Mouse (Mus musculus) lung, postnatal 0 days (tissue): Measurements from ENCODE around the gene Prkcb. TPM values are rescaled to one million over a fixed set of nuclear protein-coding genes. Genes with fewer than 3 reads are reported as not detected.

Source experiments
- ATAC-seq: fragments of 200-750 bp; cut with Nextera tagmentation; 2 replicates; pipeline ENCODE4 v1.8.0; 2017; ENCODE audit warnings: moderate library complexity
- DNase-seq: peaks from one replicate; pipeline ENCODE4 v3.0.0-alpha.2; 2016; ENCODE audit warnings: low spot score
- H3K27ac ChIP-seq: fragments of 300-500 bp; sonication (generic); 2 replicates; pipeline ENCODE4 v1.5.1; 2014; ENCODE audit warnings: antibody characterized with exemption, mild to moderate bottlenecking, low read length, mixed read lengths
- H3K27me3 ChIP-seq: fragments of 300-500 bp; sonication (generic); replicated peaks from 2 replicates; pipeline ENCODE4 v1.6.1; 2014; ENCODE audit warnings: low read length, mixed read lengths; ENCODE audit not compliant: insufficient read depth
- H3K36me3 ChIP-seq: fragments of 300-500 bp; sonication (generic); 2 replicates; pipeline ENCODE4 v1.6.1; 2014; ENCODE audit warnings: low read length, mixed read lengths; ENCODE audit not compliant: insufficient read depth
- H3K4me1 ChIP-seq: fragments of 300-500 bp; sonication (generic); 2 replicates; pipeline ENCODE4 v1.6.1; 2014; ENCODE audit warnings: antibody characterized with exemption, low read depth, low read length, mixed read lengths; ENCODE audit not compliant: insufficient read depth
- H3K4me2 ChIP-seq: fragments of 300-500 bp; sonication (generic); replicated peaks from 2 replicates; pipeline ENCODE4 v1.6.1; 2014; ENCODE audit warnings: low read depth, mild to moderate bottlenecking, low read length, moderate library complexity, mixed read lengths
- H3K4me3 ChIP-seq: fragments of 300-500 bp; sonication (generic); 2 replicates; pipeline ENCODE4 v1.5.1; 2014; ENCODE audit warnings: low read depth, low read length
- H3K9ac ChIP-seq: fragments of 300-500 bp; sonication (generic); replicated peaks from 2 replicates; pipeline ENCODE4 v1.6.1; 2014; ENCODE audit warnings: low read depth, mild to moderate bottlenecking
- H3K9me3 ChIP-seq: fragments of 300-500 bp; sonication (generic); 2 replicates; pipeline ENCODE4 v1.6.1; 2016; ENCODE audit warnings: low read length, mixed read lengths
- CTCF ChIP-seq: IDR thresholded peaks from 2 replicates; pipeline ENCODE4 v1.5.1; 2016; ENCODE audit warnings: antibody characterized with exemption, mild to moderate bottlenecking
- EP300 ChIP-seq: IDR thresholded peaks from 2 replicates; pipeline ENCODE4 v1.6.1; 2016; ENCODE audit warnings: antibody characterized with exemption, mild to moderate bottlenecking, control low read depth
- WGBS: fragments of 180-500 bp; shearing (Covaris S2); extraction: QIAGEN DNeasy Blood & Tissue Kit; methylation state at CpG from one replicate; pipeline ENCODE4 v1.1.7; 2014; 5-methylcytosine and 5-hydroxymethylcytosine counted together
- polyA plus RNA-seq: library from polyadenylated mRNA; unstranded; fragments of >200 nt; fragmentation: Nextera tagmentation; extraction: Ambion mirVana; gene quantifications from 2 replicates; pipeline ENCODE4 v1.2.1, GENCODE M21; 2015

The Prkcb gene
- polyA plus RNA-seq, 1 experiment from 2014 or later = 2.3 TPM

- TF ChIP-seq EP300 (no peak), CTCF (no peak)
- Histone ChIP-seq H3K36me3 (no peaks in the 10 kb centered on the region), H3K4me3 (no peak overlapping the region), H3K9me3 (no peaks in the 10 kb centered on the region), H3K4me1 (no peaks in the 10 kb centered on the region), H3K27me3 (no peaks in the 10 kb centered on the region), H3K4me2 (no peak overlapping the region), H3K27ac (no peak overlapping the region), H3K9ac (no peak overlapping the region)
- no peak for ATAC-seq
- 83% methylated on average over 8 of the region's 8 CpGs for WGBS
- no peak for DNase-seq
Observed at GRCm38 (mm10) chr7:122643676-122644075, 355.1 kb downstream of the Prkcb start.

- DNase-seq (no peak), ATAC-seq (no peak)
- H3K4me3 ChIP-seq = no peak overlapping the region
- H3K27ac ChIP-seq = no peak overlapping the region
- no peaks in the 10 kb centered on the region for H3K27me3 ChIP-seq
- H3K9me3 ChIP-seq = no peaks in the 10 kb centered on the region
- H3K36me3 ChIP-seq = no peaks in the 10 kb centered on the region
- WGBS = 73% methylated on average over 10 of the region's 10 CpGs
- no peaks in the 10 kb centered on the region for H3K4me1 ChIP-seq
- TF ChIP-seq CTCF (no peak), EP300 (no peak)
- H3K4me2 ChIP-seq = no peak overlapping the region
- H3K9ac ChIP-seq = no peak overlapping the region
Observed at GRCm38 (mm10) chr7:122649306-122649705, 360.8 kb downstream of the Prkcb start.

DNA sequence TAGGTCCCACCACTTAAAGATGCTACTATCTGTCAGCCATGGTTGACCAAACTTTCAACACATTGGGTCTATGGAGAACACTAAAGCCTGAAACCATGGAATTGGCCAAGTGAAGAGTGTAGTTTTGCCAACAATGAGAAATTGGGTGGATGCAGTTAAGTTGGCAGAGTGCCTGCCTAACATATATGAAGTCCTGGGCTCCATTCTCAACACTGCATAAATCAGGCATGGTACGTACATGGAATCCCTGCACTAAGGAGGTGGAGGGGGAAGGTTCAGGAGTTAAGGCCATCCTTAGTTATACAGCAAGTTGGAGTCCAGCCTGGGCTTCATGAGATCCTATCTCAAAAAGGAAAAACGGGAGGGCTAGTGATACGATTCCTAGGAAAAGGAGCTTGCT, 364.0 kb downstream of the Prkcb start:
- Histone ChIP-seq H3K36me3 (no peaks in the 10 kb centered on the region), H3K4me1 (no peaks in the 10 kb centered on the region), H3K27ac (no peak overlapping the region), H3K27me3 (no peaks in the 10 kb centered on the region), H3K9ac (no peak overlapping the region), H3K4me3 (no peak overlapping the region), H3K4me2 (no peak overlapping the region), H3K9me3 (no peaks in the 10 kb centered on the region)
- WGBS = 56% methylated on average over 3 of the region's 3 CpGs
- ATAC-seq = no peak
- TF ChIP-seq EP300 = no peak
- TF ChIP-seq CTCF = no peak
- DNase-seq = no peak

DNA sequence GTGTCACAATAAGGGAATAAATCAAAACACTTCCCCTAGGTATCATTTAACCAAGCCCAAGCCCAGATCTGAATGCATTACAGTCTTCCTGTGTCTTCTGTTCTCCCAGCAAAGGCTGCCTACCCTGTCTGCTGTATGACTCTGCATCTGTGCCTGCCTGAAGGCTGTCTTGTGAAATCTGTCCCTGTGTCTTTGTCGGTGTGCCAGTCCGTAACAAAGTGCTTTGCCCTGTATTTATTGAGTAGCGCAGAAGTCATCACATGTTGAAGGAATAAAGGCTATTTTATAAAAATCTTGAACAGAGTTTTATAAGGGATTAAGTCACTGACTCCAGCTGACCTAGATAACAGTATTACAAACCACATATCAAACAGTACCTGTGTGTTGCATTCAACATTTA, 368.1 kb downstream of the Prkcb start:
- TF ChIP-seq CTCF (no peak), EP300 (no peak)
- Histone ChIP-seq H3K36me3 (no peaks in the 10 kb centered on the region), H3K4me2 (no peak overlapping the region), H3K4me3 (no peak overlapping the region), H3K9me3 (no peaks in the 10 kb centered on the region), H3K27ac (no peak overlapping the region), H3K4me1 (no peaks in the 10 kb centered on the region), H3K27me3 (no peaks in the 10 kb centered on the region), H3K9ac (no peak overlapping the region)
- whole genome bisulfite sequencing = 87% methylated on average over 3 of the region's 3 CpGs
- no peak for DNase-seq
- no peak for ATAC-seq

GRCm38 (mm10) chr7:122657423-122658126, 369.0 kb downstream of the Prkcb start:
- TF ChIP-seq EP300 (no peak), CTCF (no peak)
- no peaks in the 10 kb centered on the region for H3K9me3 ChIP-seq
- no peak overlapping the region for H3K4me3 ChIP-seq
- DNase-seq (no peak), ATAC-seq (no peak)
- WGBS = 84% methylated on average over 5 of the region's 5 CpGs
- H3K36me3 ChIP-seq = no peaks in the 10 kb centered on the region
- no peak overlapping the region for H3K27ac ChIP-seq
- no peak overlapping the region for H3K9ac ChIP-seq
- no peak overlapping the region for H3K4me2 ChIP-seq
- H3K4me1 ChIP-seq = no peaks in the 10 kb centered on the region
- no peaks in the 10 kb centered on the region for H3K27me3 ChIP-seq

DNA sequence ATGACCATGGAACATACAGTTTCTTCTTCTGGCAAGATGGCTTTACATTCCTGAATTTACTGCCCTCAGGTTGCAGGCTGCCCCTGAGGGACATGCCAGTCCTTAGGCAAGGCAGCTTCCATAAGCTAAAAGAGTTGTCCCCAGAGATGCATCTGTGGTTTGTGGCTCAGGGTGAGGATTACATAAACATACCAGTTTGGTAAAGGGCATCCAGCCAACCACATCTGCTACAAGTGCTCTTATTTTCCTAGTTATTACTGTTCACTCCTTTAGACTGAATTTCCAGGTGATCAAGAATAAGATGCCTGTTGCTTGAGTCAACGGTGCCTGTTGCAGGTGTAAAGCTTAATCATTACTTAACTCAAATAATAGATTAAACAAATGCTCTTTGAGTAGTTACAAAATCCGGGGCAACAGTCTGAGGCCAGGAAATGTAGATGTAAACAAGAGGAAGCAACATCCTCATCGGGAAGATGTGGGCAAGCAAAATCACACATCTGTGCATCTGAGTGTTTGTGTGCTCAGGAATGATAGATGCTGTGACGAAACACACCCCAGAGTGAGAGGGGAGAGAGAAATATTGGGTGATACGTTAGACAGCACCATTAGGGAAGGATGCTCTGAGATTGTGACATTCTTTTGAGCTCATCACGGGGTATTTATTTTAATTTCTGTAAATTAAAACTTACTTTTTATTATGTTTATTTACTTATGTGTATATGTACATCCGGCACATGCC, 376.9 kb downstream of the Prkcb start:
- Histone ChIP-seq H3K4me3 (no peak overlapping the region), H3K27me3 (no peaks in the 10 kb centered on the region), H3K9me3 (no peaks in the 10 kb centered on the region), H3K4me2 (no peak overlapping the region), H3K4me1 (no peaks in the 10 kb centered on the region), H3K27ac (no peak overlapping the region), H3K9ac (no peak overlapping the region), H3K36me3 (no peaks in the 10 kb centered on the region)
- WGBS = 23% methylated on average over 7 of the region's 7 CpGs
- ATAC-seq (no peak), DNase-seq (peak; percentile 4)
- TF ChIP-seq EP300 = no peak
- no peak for TF ChIP-seq CTCF
